Mouse (Mus musculus) forebrain, postnatal 0 days (tissue): ENCODE measurements around the gene Ucma. TPM values are rescaled to one million over a fixed set of nuclear protein-coding genes. Genes with fewer than 3 reads are reported as not detected.
"Not testable (repeated sequence)": the region's sequence is repeated elsewhere in the genome, so short reads cannot be mapped to it uniquely, and the experiment has no call there.

Experiments used
- ATAC-seq: fragments of 200-750 bp; cut with Nextera tagmentation; 2 replicates; pipeline ENCODE4 v1.8.0; 2017; ENCODE audit warnings: mild to moderate bottlenecking, moderate library complexity
- DNase-seq: peaks from one replicate; pipeline ENCODE4 v3.0.0-alpha.2; 2015
- H3K27ac ChIP-seq: fragments of 300-500 bp; sonication (generic); 2 replicates; pipeline ENCODE4 v1.5.1; 2014; ENCODE audit warnings: low read depth, mild to moderate bottlenecking, antibody characterized with exemption, low read length, moderate library complexity, mixed read lengths
- H3K27me3 ChIP-seq: fragments of 300-500 bp; sonication (generic); 2 replicates; pipeline ENCODE4 v1.6.1; 2014; ENCODE audit warnings: mild to moderate bottlenecking, low read length, mixed read lengths; ENCODE audit not compliant: insufficient read depth
- H3K36me3 ChIP-seq: fragments of 300-500 bp; sonication (generic); 2 replicates; pipeline ENCODE4 v1.6.1; 2014; ENCODE audit warnings: mild to moderate bottlenecking, moderate library complexity; ENCODE audit not compliant: insufficient read depth
- H3K4me1 ChIP-seq: fragments of 300-500 bp; sonication (generic); 2 replicates; pipeline ENCODE4 v1.6.1; 2014; ENCODE audit warnings: antibody characterized with exemption; ENCODE audit not compliant: insufficient read depth
- H3K4me2 ChIP-seq: fragments of 300-500 bp; sonication (generic); 2 replicates; pipeline ENCODE4 v1.6.1; 2014; ENCODE audit warnings: low read depth, mild to moderate bottlenecking, moderate library complexity
- H3K4me3 ChIP-seq: fragments of 300-500 bp; sonication (generic); 2 replicates; pipeline ENCODE4 v1.5.1; 2014; ENCODE audit warnings: low read depth, low read length, mixed read lengths
- H3K9ac ChIP-seq: fragments of 300-500 bp; sonication (generic); 2 replicates; pipeline ENCODE4 v1.6.1; 2014; ENCODE audit warnings: mild to moderate bottlenecking
- H3K9me3 ChIP-seq: fragments of 300-500 bp; sonication (generic); 2 replicates; pipeline ENCODE4 v1.6.1; 2016; ENCODE audit warnings: low read length
- CTCF ChIP-seq: sonication (generic); IDR thresholded peaks from 2 replicates; pipeline ENCODE4 v1.5.1; 2016; ENCODE audit warnings: antibody characterized with exemption, control low read depth, low read depth
- WGBS: fragments of 180-500 bp; shearing (Covaris S2); extraction: QIAGEN DNeasy Blood & Tissue Kit; methylation state at CpG from one replicate; pipeline ENCODE4 v1.1.7; 2014; 5-methylcytosine and 5-hydroxymethylcytosine counted together
- polyA plus RNA-seq: library from polyadenylated mRNA; unstranded; fragments of >200 nt; fragmentation: Nextera tagmentation; extraction: Ambion mirVana; gene quantifications from 2 replicates; pipeline ENCODE4 v1.2.1, GENCODE M21; 2015
- total RNA-seq: library from RNA; depleted of rRNA; stranded (reverse); fragments of >200 nt; gene quantifications from 2 replicates; pipeline ENCODE4 v1.2.3, GENCODE M21; 2014; rRNA removed

Gene Ucma
- total RNA-seq (1.2 TPM in 1 of 2 replicates, not detected in the other), polyA plus RNA-seq (0.27 and 0.45 TPM in 2 replicates)

GRCm38 (mm10) chr2:4975807-4976206, at the start of gene Ucma:
Gene Ucma (plus strand): TSS chr2:4976122.
- 38% methylated on average over 5 of the region's 5 CpGs for WGBS
- Histone ChIP-seq H3K9ac (no peak within 1 kb of the TSS), H3K4me3 (no peak within 1 kb of the TSS), H3K27me3 (no peaks in the 10 kb centered on the region), H3K27ac (no peak within 1 kb of the TSS), H3K36me3 (no peaks in the 10 kb centered on the region), H3K4me1 (0 out of 2 replicates have a peak, but pooled peaks cover 8% of the 10 kb centered on the region), H3K9me3 (no peaks in the 10 kb centered on the region), H3K4me2 (no peak within 1 kb of the TSS)
- TF ChIP-seq CTCF = no peak
- peak; percentile 45; the same call in 1 of the 2 replicates for ATAC-seq
- DNase-seq = peak; percentile 27

- no peak for DNase-seq
- TF ChIP-seq CTCF = no peak
- no peaks in the 10 kb centered on the region for H3K9me3 ChIP-seq
- no peak for ATAC-seq
- no peak overlapping the region for H3K27ac ChIP-seq
- no peak overlapping the region for H3K9ac ChIP-seq
- H3K27me3 ChIP-seq = no peaks in the 10 kb centered on the region
- peaks cover 11% of the 10 kb centered on the region; the same call in 1 of the 2 replicates for H3K36me3 ChIP-seq
- no peak overlapping the region for H3K4me2 ChIP-seq
- H3K4me1 ChIP-seq = no peaks in the 10 kb centered on the region
- WGBS = 88% methylated on average over 3 of the region's 3 CpGs
- no peak overlapping the region for H3K4me3 ChIP-seq
Measured at GRCm38 (mm10) chr2:4927391-4927790, 48.5 kb upstream of the Ucma start.

- H3K27me3 ChIP-seq = no peaks in the 10 kb centered on the region
- WGBS = 100% methylated on average over 2 of the region's 2 CpGs
- no peak overlapping the region for H3K4me2 ChIP-seq
- H3K4me3 ChIP-seq = no peak overlapping the region
- no peaks in the 10 kb centered on the region for H3K9me3 ChIP-seq
- H3K27ac ChIP-seq = no peak overlapping the region
- DNase-seq = no peak
- ATAC-seq = no peak
- H3K36me3 ChIP-seq = peaks cover 11% of the 10 kb centered on the region; the same call in 1 of the 2 replicates
- H3K4me1 ChIP-seq = no peaks in the 10 kb centered on the region
- TF ChIP-seq CTCF = no peak
- H3K9ac ChIP-seq = no peak overlapping the region
Measured at GRCm38 (mm10) chr2:4929230-4929629, 46.7 kb upstream of the Ucma start.

- no peak for TF ChIP-seq CTCF
- H3K9me3 ChIP-seq = no peaks in the 10 kb centered on the region
- H3K4me1 ChIP-seq = no peaks in the 10 kb centered on the region
- H3K4me2 ChIP-seq = no peak overlapping the region
- ATAC-seq = no peak
- H3K9ac ChIP-seq = no peak overlapping the region
- H3K27me3 ChIP-seq = no peaks in the 10 kb centered on the region
- H3K27ac ChIP-seq = no peak overlapping the region
- H3K36me3 ChIP-seq = peaks cover 4% of the 10 kb centered on the region; the same call in 1 of the 2 replicates
- DNase-seq = no peak
- 95% methylated on average over 9 of the region's 9 CpGs for WGBS
- H3K4me3 ChIP-seq = no peak overlapping the region
Measured at GRCm38 (mm10) chr2:4934516-4934915, 41.4 kb upstream of the Ucma start.

GRCm38 (mm10) chr2:4937931-4938330, 38.0 kb upstream of the Ucma start:
- no peak overlapping the region for H3K27ac ChIP-seq
- ATAC-seq (no peak), DNase-seq (no peak)
- no peaks in the 10 kb centered on the region for H3K4me1 ChIP-seq
- no peak overlapping the region for H3K9ac ChIP-seq
- no peak overlapping the region for H3K4me2 ChIP-seq
- H3K36me3 ChIP-seq = peaks cover 4% of the 10 kb centered on the region; the same call in 1 of the 2 replicates
- no peaks in the 10 kb centered on the region for H3K27me3 ChIP-seq
- no peaks in the 10 kb centered on the region for H3K9me3 ChIP-seq
- no peak overlapping the region for H3K4me3 ChIP-seq
- WGBS = 93% methylated on average over 7 of the region's 7 CpGs
- TF ChIP-seq CTCF = no peak

GRCm38 (mm10) chr2:4940861-4941260, 35.1 kb upstream of the Ucma start:
- Histone ChIP-seq H3K9me3 (no peaks in the 10 kb centered on the region), H3K4me3 (no peak overlapping the region), H3K36me3 (peaks cover 4% of the 10 kb centered on the region; the same call in 1 of the 2 replicates), H3K27ac (no peak overlapping the region), H3K4me2 (no peak overlapping the region), H3K9ac (no peak overlapping the region), H3K27me3 (no peaks in the 10 kb centered on the region), H3K4me1 (no peaks in the 10 kb centered on the region)
- no peak for TF ChIP-seq CTCF
- 94% methylated on average over 11 of the region's 11 CpGs for WGBS
- ATAC-seq (no peak), DNase-seq (no peak)

- H3K36me3 ChIP-seq, H3K4me3 ChIP-seq, H3K4me2 ChIP-seq, H3K27ac ChIP-seq, H3K27me3 ChIP-seq, ATAC-seq, H3K4me1 ChIP-seq, DNase-seq, H3K9ac ChIP-seq, H3K9me3 ChIP-seq: not testable (repeated sequence)
- 84% methylated on average over 8 of the region's 8 CpGs for WGBS
Measured at GRCm38 (mm10) chr2:4949691-4950090, 26.2 kb upstream of the Ucma start.
